In genomic region chr11:94169596-94169995, GRCm38 (mm10) we compare ENCODE assay signal across 19 mouse cellular contexts. TPM values are rescaled to one million over a fixed set of nuclear protein-coding genes. Genes with fewer than 3 reads are reported as not detected.
DNase-seq lines count a peak whose midpoint lies in the region; ATAC-seq lines count a peak whose summit lies in the region.
"Had no signal": no experiment of that assay in that cellular context is flagged by ENCODE, and none has a peak within 500 bp of the region (broad histone marks: within the 10 kb centered on the region; RNA-seq: fewer than 3 reads in every experiment).

No protein-coding gene starts in this region.

- DNase-seq in forebrain, embryonic 10.5 days (ENCODE audit: extremely low spot score, low spot score): no peak
- DNase-seq in induced T-regulatory cell, adult 2 months (ENCODE audit: low read depth): peak; percentile 39
- no peak for DNase-seq in right cerebral cortex, postnatal 14 days
- DNase-seq in adrenal gland, adult 8-10 months: no peak
- DNase-seq: adrenal gland, postnatal 14 days; B cell, adult 2 months; cerebellum, adult 18-20 months; cerebellum, adult 9-11 months; cerebellum, postnatal 36 days; gastrocnemius, postnatal 10 days; heart, adult 2 months; kidney, adult 11 months had no signal

- 84% methylated on average over 5 of the region's 5 CpGs for WGBS in forebrain, embryonic 10.5 days
- WGBS in forebrain, embryonic 15.5 days: 72% methylated on average over 5 of the region's 5 CpGs

- no peak overlapping the region for H3K4me3 ChIP-seq in forebrain, embryonic 10.5 days
- no peak overlapping the region for H3K4me3 ChIP-seq in forebrain, embryonic 15.5 days
- H3K4me3 ChIP-seq: embryonic facial prominence, embryonic 10.5 days; heart, adult 2 months; heart, embryonic 12.5 days; hindbrain, embryonic 15.5 days had no signal

- H3K27ac ChIP-seq in forebrain, embryonic 10.5 days: peak overlapping the region; percentile 35; the same call in 1 of the 2 replicates
- no peak overlapping the region for H3K27ac ChIP-seq in forebrain, embryonic 15.5 days (replicated peaks)
- H3K27ac ChIP-seq: embryonic facial prominence, embryonic 10.5 days; heart, adult 2 months; hindbrain, embryonic 15.5 days had no signal

- no peaks in the 10 kb centered on the region for H3K27me3 ChIP-seq in forebrain, embryonic 10.5 days (ENCODE audit: poor library complexity, severe bottlenecking)
- no peaks in the 10 kb centered on the region for H3K27me3 ChIP-seq in forebrain, embryonic 15.5 days
- H3K27me3 ChIP-seq: heart, embryonic 12.5 days; hindbrain, embryonic 15.5 days had no signal

- H3K36me3 ChIP-seq in forebrain, embryonic 10.5 days (replicated peaks): no peaks in the 10 kb centered on the region
- H3K36me3 ChIP-seq in forebrain, embryonic 15.5 days: no peaks in the 10 kb centered on the region
- H3K36me3 ChIP-seq: embryonic facial prominence, embryonic 10.5 days; heart, embryonic 12.5 days; hindbrain, embryonic 15.5 days had no signal

- no peak overlapping the region for H3K9ac ChIP-seq in forebrain, embryonic 15.5 days (replicated peaks)
- H3K9ac ChIP-seq: heart, embryonic 12.5 days; hindbrain, embryonic 15.5 days had no signal

- H3K4me1 ChIP-seq in forebrain, embryonic 10.5 days: peaks cover 7% of the 10 kb centered on the region; the same call in 1 of the 2 replicates
- 0 out of 2 replicates have a peak, but pooled peaks cover 4% of the 10 kb centered on the region for H3K4me1 ChIP-seq in forebrain, embryonic 15.5 days
- H3K4me1 ChIP-seq: hindbrain, embryonic 15.5 days had no signal

- ATAC-seq in forebrain, embryonic 15.5 days (replicated peaks): no peak
- ATAC-seq in activated CD4-positive, CD25-positive, alpha-beta regulatory T cell, adult 4 months: peak; percentile 36
- no peak for ATAC-seq in inflammation-experienced regulatory T-cells, adult 6 months
- ATAC-seq: forebrain, embryonic 14.5 days had no signal

- no peak overlapping the region for H3K4me2 ChIP-seq in forebrain, embryonic 15.5 days (replicated peaks)
- H3K4me2 ChIP-seq: heart, embryonic 12.5 days; hindbrain, embryonic 15.5 days had no signal

- no peaks in the 10 kb centered on the region for H3K9me3 ChIP-seq in forebrain, embryonic 10.5 days
- no peaks in the 10 kb centered on the region for H3K9me3 ChIP-seq in forebrain, embryonic 15.5 days
- H3K9me3 ChIP-seq: embryonic facial prominence, embryonic 10.5 days; heart, embryonic 12.5 days; hindbrain, embryonic 15.5 days had no signal

RNA-seq across cellular contexts. Expression of gene Tob1, which starts 41.7 kb away (rescaled TPM):
- 18.8 and 20.1 TPM in 2 replicates for polyA plus RNA-seq in forebrain, embryonic 10.5 days (2016; fragmentation: Nextera tagmentation; extraction: Ambion mirVana)
- 45.8 and 46.5 TPM in 2 replicates for polyA plus RNA-seq in forebrain, embryonic 15.5 days (2015; fragmentation: Nextera tagmentation; extraction: Ambion mirVana)
- 1 to 10 TPM; 5.3 to 5.8 TPM for polyA plus RNA-seq in activated CD4-positive, CD25-positive, alpha-beta regulatory T cell, adult 4 months (2017; shearing (Covaris generic))
- total RNA-seq in adrenal gland, adult 8-10 months (2022): 100 to 1,000 TPM; 162 to 301 (median 191) TPM
- 1 to 10 TPM; 4.3 to 6.7 (median 5.3) TPM for polyA plus RNA-seq in inflammation-experienced regulatory T-cells, adult 6 months (2017; shearing (Covaris generic))
